Mouse (Mus musculus): ENCODE data around the gene Gm49601. TPM values are rescaled to one million over a fixed set of nuclear protein-coding genes. Genes with fewer than 3 reads are reported as not detected.

Gene Gm49601
- total RNA-seq, 2 experiments from 2014 or later = 2.5 to 4.8 TPM

- no peak for DNase-seq
Measured at GRCm38 (mm10) chr16:18582426-18583148, 43.6 kb downstream of the Gm49601 start.

GRCm38 (mm10) chr16:18581623-18582205 lies 44.5 kb downstream of the Gm49601 start:
- peak; percentile 31 for DNase-seq

GRCm38 (mm10) chr16:18581050-18581622 lies 45.1 kb downstream of the Gm49601 start:
- no peak for DNase-seq

DNA sequence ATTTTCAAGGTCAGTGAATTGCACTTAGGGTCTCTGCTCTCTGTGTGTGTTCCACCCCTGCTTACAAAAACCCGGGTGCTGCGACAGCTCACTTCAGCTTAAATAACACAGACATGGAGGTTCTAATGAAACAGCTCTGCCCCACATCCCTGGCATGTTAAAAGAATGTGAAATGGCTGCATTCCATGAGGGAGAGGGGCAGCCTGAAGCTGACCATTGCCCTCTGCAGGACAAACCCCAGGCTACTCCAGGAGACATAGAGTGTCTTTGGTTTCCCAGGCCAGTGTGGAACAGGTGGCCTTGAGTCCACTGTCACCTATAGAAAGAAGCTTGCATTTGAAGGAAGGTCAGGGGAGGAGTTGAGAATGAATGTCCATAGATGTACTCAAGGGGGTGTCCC lies 45.8 kb downstream of the Gm49601 start:
- DNase-seq = no peak

DNA sequence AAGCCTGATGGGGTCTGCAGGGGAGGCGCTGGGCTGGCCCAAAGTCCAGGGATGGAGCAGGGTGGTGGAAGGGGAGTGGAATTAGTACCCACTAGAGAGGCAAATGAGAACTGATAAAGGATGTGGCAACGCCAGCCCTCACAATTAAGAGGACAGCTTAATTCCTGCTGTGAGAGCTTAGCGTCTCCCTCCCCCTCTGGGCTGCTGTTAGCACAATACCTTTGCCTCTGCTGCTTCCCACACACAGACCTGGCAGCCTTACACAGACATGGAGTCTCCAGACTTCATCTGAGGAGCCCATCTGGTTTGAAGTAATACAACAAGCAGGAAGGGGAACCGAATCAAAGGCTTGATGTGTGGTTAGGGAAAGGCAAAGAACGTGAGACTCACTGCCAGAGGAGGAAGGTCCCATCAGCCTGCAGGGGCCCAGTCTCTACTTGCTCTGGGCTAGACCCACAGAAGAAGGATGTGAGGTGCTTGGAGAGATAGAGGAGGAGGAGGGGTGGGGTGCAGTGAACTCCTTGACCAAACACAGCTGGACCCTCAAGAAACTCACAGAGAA lies 48.5 kb downstream of the Gm49601 start:
- DNase-seq = no peak

GRCm38 (mm10) chr16:18577071-18577470 lies 49.2 kb downstream of the Gm49601 start:
- DNase-seq = no peak

DNA sequence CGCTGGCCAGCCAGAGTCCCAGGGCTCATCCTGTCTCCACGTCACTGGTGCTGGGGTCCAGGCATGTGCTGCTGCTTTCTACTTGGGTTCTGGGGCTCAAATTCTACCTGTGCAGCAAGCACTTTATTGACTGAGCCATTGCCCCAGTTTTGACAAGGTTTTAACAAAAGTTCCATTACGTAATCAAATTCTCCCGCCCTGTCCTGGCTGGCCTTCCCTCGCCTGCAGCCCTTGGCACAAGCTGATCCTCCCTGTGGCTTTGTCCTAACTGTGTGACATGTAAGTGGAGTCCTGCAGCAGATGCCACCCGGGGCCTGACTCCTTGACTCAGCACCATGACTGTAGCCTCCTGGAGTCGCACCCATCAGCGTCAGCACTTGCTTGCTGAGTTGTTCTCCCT lies 52.0 kb downstream of the Gm49601 start:
- DNase-seq = peak; percentile 57

Other genes starting within 250 kb of the Gm49601 start
- 10 to 100 TPM; 61.5 to 62.8 TPM for gene Txnrd2, start 200.0 kb downstream of the Gm49601 start, total RNA-seq (2021)
- gene Comt, start 199.6 kb downstream of the Gm49601 start, total RNA-seq (2021) = 100 to 1,000 TPM; 131 to 148 TPM
- 1 to 10 TPM; 6.3 to 7.7 TPM for gene Gnb1l, start 127.7 kb downstream of the Gm49601 start, total RNA-seq (2021)
- 1 to 10 TPM; 4.0 to 7.1 TPM for gene Rtl10, start 127.5 kb downstream of the Gm49601 start, total RNA-seq (2021)
- gene Tbx1, start 35.8 kb downstream of the Gm49601 start, total RNA-seq (2021) = 1 to 10 TPM; 1.2 to 9.1 TPM
- gene Gp1bb, start 4.0 kb downstream of the Gm49601 start, total RNA-seq (2021) = 1 to 10 TPM; 1.1 to 1.4 TPM
- gene Sept5, start 3.5 kb upstream of the Gm49601 start, total RNA-seq (2021) = 10 to 100 TPM; 14.2 to 24.3 TPM
- 100 to 1,000 TPM in 1 of 2 experiments, 10 to 100 TPM in 1; 98.7 to 118 TPM for gene Cldn5, start 150.4 kb upstream of the Gm49601 start, total RNA-seq (2021)
- 10 to 100 TPM; 90.3 to 91.3 TPM for gene Ufd1, start 185.4 kb upstream of the Gm49601 start, total RNA-seq (2021)
- gene Cdc45, start 185.6 kb upstream of the Gm49601 start, total RNA-seq (2021) = 10 to 100 TPM; 12.9 to 14.6 TPM
- gene 2510002D24Rik, start 210.2 kb upstream of the Gm49601 start, total RNA-seq (2021) = 10 to 100 TPM; 17.9 to 24.1 TPM
- under 1 TPM; 0.39 to 0.70 TPM for gene Gm28539, start 210.2 kb upstream of the Gm49601 start, total RNA-seq (2021)